Mouse (Mus musculus) spleen, postnatal 36 days (tissue): ENCODE measurements around the gene Pcmt1.
"Not testable (repeated sequence)": the region's sequence is repeated elsewhere in the genome, so short reads cannot be mapped to it uniquely, and the experiment has no call there.

Experiments used
- DNase-seq, 2 experiments: peaks; one replicate each; pipeline ENCODE4 v3.0.0; 2022; ENCODE audit warnings: low spot score in 2 of 2, mixed read lengths in 1 of 2

Gene Pcmt1

DNA sequence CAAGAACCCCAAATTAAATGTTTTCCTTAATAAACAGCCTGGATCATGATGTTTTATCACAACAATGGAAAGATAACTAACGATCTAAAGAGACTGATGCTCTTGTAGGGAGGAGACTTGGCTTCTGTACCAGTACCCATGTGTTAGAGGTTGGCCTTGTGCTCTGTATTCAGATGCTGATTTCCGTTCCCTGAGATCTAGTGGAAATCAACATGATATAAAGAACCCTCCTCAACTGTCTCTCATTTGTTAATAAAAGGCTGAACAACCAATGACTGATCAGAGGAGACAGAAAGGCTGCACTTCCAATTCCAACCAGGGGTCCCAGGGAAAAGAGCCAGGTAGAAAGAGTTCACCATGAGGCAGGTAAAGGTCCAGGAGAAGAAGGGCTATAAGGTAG lies 35.0 kb downstream of the Pcmt1 start:
- DNase-seq: no peak

GRCm38 (mm10) chr10:7640366-7640765 lies 40.6 kb downstream of the Pcmt1 start:
- no peak for DNase-seq

GRCm38 (mm10) chr10:7630951-7631720 lies 49.8 kb downstream of the Pcmt1 start:
- DNase-seq: no peak

GRCm38 (mm10) chr10:7630286-7630685 lies 50.6 kb downstream of the Pcmt1 start:
- no peak for DNase-seq

- no peak for DNase-seq
These were observed 51.8 kb downstream of the Pcmt1 start for GRCm38 (mm10) chr10:7629092-7629491.

GRCm38 (mm10) chr10:7623861-7624518 lies 56.9 kb downstream of the Pcmt1 start:
- DNase-seq: no peak

- DNase-seq: no peak
These were observed 58.6 kb downstream of the Pcmt1 start for GRCm38 (mm10) chr10:7622378-7622777.

DNA sequence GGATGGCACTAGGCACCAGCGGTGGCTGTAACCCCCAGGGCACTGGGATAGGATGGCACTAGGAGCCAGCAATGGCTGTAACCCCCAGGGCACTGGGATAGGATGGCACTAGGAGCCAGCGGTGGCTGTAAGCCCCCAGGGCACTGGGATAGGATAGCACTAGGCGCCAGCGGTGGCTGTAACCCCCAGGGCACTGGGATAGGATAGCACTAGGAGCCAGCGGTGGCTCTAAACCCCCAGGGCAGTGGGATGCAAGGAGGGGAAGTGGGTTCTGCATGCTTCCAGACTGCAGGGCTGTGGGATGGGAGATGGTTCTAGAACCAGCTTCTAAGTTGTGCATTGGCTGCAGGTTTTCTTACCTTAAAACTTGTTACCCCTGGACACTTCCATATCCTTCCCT lies 60.2 kb downstream of the Pcmt1 start:
- DNase-seq: no peak

DNA sequence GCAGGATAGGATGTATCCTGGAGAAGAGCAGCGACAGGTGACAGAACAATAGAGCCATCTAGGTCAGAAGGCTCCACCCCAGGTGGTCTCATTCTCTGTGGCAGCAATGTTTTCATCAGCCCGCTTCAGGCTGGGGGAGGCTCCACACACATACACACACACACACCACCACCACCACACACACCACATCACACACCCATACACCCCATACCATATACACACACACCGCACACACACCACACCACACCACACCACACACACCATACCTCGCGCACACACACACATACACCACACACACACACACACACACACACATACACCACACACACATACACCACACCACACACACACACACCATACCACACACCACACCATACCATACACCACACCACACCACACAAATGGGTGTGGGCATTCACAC lies 61.1 kb downstream of the Pcmt1 start:
- no peak for DNase-seq

DNA sequence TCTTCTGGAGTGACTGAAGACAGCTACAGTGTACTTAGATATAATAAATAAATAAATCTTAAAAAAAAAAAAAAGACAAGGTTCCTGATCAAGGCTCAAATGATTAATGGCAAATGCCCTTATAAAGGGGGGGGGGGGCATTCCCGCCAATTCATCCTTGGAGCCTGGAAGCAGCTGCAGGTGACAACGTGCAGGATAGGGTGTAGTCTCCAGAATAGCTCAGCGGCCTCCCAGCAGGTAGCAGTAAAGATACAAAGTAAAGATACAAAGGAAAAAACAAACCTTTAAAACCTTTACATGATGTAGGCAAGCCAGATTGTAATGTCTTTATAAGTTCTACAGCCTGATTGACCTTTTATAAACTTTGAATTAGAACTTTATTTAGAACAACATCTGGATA lies 63.4 kb downstream of the Pcmt1 start:
- DNase-seq: not testable (repeated sequence)

GRCm38 (mm10) chr10:7617146-7617545 lies 63.8 kb downstream of the Pcmt1 start:
- not testable (repeated sequence) for DNase-seq

GRCm38 (mm10) chr10:7614834-7615233 lies 66.1 kb downstream of the Pcmt1 start:
- DNase-seq: no peak

DNA sequence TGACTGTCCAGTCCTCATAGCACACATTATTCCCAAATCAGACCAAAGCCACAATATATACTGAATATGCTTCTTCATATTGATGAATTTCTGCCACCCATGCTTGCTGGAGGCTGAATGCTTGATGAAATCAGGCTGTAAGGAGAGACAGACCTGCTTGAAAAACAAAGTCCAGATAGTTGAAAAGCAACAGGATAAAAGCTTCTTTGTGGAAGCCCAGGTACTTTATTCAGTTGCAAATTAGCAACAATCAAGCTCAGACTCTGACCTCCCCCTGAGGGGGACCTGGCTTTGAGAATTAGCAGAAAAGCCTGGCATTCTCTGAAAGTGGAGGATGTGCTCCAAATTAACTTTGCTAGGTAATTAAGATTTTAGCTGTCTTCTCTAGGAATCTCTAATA lies 68.7 kb downstream of the Pcmt1 start:
- not testable (repeated sequence) for DNase-seq

- DNase-seq: no peak
These were observed 69.3 kb downstream of the Pcmt1 start for GRCm38 (mm10) chr10:7611647-7612046.

DNA sequence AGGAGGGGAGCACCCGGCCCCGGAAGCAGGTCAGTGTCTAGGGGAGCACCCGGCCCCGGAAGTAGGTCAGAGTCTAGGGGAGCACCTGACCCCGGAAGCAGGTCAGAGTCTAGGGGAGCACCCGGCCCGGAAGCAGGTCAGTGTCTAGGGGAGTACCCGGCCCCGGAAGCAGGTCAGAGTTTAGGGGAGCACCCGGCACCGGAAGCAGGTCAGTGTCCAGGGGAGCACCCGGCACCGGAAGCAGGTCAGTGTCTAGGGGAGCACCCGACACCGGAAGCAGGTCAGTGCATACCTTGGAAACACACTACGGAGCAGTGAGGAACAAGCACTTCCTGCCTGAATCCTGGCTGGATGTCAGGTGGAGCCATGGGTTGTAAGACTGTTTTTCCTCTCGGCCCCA lies 72.3 kb downstream of the Pcmt1 start:
- no peak for DNase-seq

DNA sequence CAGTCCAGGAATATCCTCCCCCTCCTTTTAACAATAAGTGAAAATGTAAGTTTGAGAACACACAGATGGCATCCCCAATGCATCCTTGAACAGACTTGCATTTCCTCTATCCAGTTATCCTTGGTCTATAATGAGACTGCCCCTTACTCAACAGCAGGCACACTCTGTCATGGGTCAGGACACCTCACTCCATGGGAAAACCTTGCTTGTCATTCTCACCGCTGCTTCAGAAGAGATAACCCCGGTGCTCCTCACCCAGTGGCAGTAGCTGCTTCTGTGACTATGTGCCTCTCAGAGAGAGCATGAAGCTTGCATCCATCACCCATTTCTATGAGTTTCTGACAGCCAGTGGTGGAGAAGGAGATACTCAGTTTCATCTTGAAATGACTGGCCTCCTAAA lies 74.5 kb downstream of the Pcmt1 start:
- DNase-seq: no peak

GRCm38 (mm10) chr10:7605168-7605567 lies 75.8 kb downstream of the Pcmt1 start:
- no peak for DNase-seq

DNA sequence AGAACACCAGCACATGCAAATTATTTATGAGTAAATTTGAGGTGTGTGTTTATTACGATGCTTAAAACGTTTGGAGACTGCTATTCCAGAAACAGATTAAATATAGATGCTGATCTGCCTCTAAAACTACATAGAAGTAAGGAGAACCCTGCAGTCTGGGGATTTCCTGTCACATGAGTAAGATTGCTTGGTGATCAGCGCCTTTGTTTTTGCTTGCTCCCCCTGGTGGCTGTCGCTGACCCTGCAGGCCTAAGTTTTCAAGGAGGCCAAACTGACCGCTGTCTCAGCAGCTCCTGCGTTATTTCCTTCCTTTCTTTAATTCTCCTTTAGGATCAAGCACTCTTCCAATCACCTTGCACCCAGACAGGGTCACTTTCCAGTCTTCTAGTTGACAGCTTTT lies 80.3 kb downstream of the Pcmt1 start:
- DNase-seq: peak; percentile 54 to 63

- no peak for DNase-seq
These were observed 82.8 kb downstream of the Pcmt1 start for GRCm38 (mm10) chr10:7598177-7598576.

DNA sequence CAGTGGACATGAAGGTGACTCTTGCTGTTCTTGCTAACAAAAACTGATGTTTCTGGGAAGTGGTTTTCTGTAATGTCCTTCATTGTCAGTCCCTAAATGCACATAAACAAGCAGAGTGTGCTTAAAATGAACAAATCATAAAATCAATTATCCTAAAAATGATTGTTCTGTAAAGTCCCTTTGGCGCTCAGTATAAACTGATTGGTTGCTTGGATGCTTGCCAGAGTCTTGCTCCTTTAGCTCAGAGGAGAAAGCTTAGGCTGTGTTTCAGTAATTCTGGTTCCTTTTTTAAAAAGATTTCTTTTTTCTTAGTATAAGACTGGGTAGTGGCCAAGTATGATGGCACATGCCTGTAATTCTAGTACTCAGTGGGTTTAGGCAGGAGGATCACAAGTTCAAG lies 84.7 kb downstream of the Pcmt1 start:
- DNase-seq: no peak

DNA sequence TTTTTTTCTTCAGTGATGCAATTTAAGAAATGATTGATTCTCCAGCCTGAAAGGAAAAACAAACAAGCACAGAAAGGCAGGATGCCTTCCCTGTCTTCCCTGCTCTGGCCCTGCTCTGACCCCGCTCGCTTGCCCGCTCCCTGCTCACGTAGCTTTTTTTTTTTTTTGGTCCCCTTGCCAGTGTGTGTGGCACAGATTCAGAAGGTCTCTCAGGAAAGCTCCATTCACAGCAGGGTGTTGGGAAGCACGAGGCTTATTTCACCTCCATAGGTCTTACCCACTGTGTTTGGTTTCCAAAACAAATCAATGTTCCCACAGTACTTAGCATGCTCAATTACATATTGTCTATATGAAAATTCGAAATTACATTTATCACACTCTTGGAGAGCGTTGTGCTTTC lies 86.1 kb downstream of the Pcmt1 start:
- no peak for DNase-seq

- no peak for DNase-seq
These were observed 90.1 kb downstream of the Pcmt1 start for GRCm38 (mm10) chr10:7590792-7591191.

GRCm38 (mm10) chr10:7590234-7590689 lies 90.7 kb downstream of the Pcmt1 start:
- DNase-seq: no peak
